Mouse (Mus musculus) intestine, embryonic 14.5 days (tissue): ENCODE data around the gene Zfp184. TPM values are rescaled to one million over a fixed set of nuclear protein-coding genes. Genes with fewer than 3 reads are reported as not detected.

Source experiments
- ATAC-seq: fragments of 200-750 bp; cut with Nextera tagmentation; replicated peaks from 2 replicates; pipeline ENCODE4 v1.8.0; 2017; ENCODE audit warnings: low read depth, moderate number of reproducible peaks, moderate TSS enrichment, moderate library complexity; ENCODE audit not compliant: low FRiP score, low TSS enrichment
- DNase-seq: peaks from one replicate; pipeline ENCODE4 v3.0.0-alpha.2; 2018; ENCODE audit warnings: low spot score
- H3K27ac ChIP-seq: fragments of 300-500 bp; sonication (generic); 2 replicates; pipeline ENCODE4 v1.5.1; 2014; ENCODE audit warnings: low read depth, mild to moderate bottlenecking, control low read depth
- H3K27me3 ChIP-seq: fragments of 300-500 bp; sonication (generic); replicated peaks from 2 replicates; pipeline ENCODE4 v1.6.1; 2014; ENCODE audit warnings: low read length, control low read depth; ENCODE audit not compliant: control insufficient read depth, insufficient read depth
- H3K36me3 ChIP-seq: fragments of 300-500 bp; sonication (generic); 2 replicates; pipeline ENCODE4 v1.6.1; 2014; ENCODE audit warnings: low read length, control low read depth; ENCODE audit not compliant: control insufficient read depth, insufficient read depth
- H3K4me1 ChIP-seq: fragments of 300-500 bp; sonication (generic); replicated peaks from 2 replicates; pipeline ENCODE4 v1.6.1; 2014; ENCODE audit warnings: low read length, control low read depth, mixed read lengths; ENCODE audit not compliant: control insufficient read depth, insufficient read depth
- H3K4me2 ChIP-seq: fragments of 300-500 bp; sonication (generic); 2 replicates; pipeline ENCODE4 v1.6.1; 2014; ENCODE audit warnings: low read length
- H3K4me3 ChIP-seq: fragments of 300-500 bp; sonication (generic); 2 replicates; pipeline ENCODE4 v1.5.1; 2014; ENCODE audit warnings: low read depth, low read length, control low read depth, mixed read lengths
- H3K9ac ChIP-seq: fragments of 300-500 bp; sonication (generic); 2 replicates; pipeline ENCODE4 v1.6.1; 2014; ENCODE audit warnings: mild to moderate bottlenecking, low read length
- H3K9me3 ChIP-seq: fragments of 300-500 bp; sonication (generic); 2 replicates; pipeline ENCODE4 v1.6.1; 2016; ENCODE audit warnings: low read length, control low read depth; ENCODE audit not compliant: control insufficient read depth
- WGBS: fragments of 180-500 bp; shearing (Covaris S2); extraction: QIAGEN DNeasy Blood & Tissue Kit; methylation state at CpG from one replicate; pipeline ENCODE4 v1.1.7; 2014; 5-methylcytosine and 5-hydroxymethylcytosine counted together
- polyA plus RNA-seq: library from polyadenylated mRNA; unstranded; fragments of >200 nt; fragmentation: Nextera tagmentation; extraction: Ambion mirVana; gene quantifications from 2 replicates; pipeline ENCODE4 v1.2.1, GENCODE M21; 2014

Zfp184 gene
- polyA plus RNA-seq, 1 experiment from 2014 or later: 9.8 TPM

DNA sequence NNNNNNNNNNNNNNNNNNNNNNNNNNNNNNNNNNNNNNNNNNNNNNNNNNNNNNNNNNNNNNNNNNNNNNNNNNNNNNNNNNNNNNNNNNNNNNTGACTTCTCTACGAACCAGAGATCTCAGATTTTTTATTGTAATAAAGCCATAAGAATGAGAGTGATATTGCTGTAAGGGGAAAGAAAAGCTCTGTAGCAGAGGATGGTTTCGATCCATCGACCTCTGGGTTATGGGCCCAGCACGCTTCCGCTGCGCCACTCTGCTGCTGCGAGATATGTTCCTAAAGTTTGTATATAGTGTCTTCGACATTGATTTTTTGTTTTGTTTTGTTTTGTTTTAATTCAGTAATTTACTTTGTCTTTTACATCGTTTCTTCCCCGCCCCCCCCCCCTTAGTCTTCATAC lies 13.9 kb upstream of the Zfp184 start:
- no peak overlapping the region for H3K27ac ChIP-seq
- WGBS: 30% methylated on average over 10 of the region's 10 CpGs
- H3K4me2 ChIP-seq: no peak overlapping the region
- no peak overlapping the region for H3K9ac ChIP-seq
- peak; percentile 52 for DNase-seq
- ATAC-seq: no peak
- H3K4me3 ChIP-seq: no peak overlapping the region
- no peaks in the 10 kb centered on the region for H3K9me3 ChIP-seq
- no peaks in the 10 kb centered on the region for H3K27me3 ChIP-seq
- H3K4me1 ChIP-seq: 0 out of 2 replicates have a peak, but pooled peaks cover 4% of the 10 kb centered on the region
- no peaks in the 10 kb centered on the region for H3K36me3 ChIP-seq

DNA sequence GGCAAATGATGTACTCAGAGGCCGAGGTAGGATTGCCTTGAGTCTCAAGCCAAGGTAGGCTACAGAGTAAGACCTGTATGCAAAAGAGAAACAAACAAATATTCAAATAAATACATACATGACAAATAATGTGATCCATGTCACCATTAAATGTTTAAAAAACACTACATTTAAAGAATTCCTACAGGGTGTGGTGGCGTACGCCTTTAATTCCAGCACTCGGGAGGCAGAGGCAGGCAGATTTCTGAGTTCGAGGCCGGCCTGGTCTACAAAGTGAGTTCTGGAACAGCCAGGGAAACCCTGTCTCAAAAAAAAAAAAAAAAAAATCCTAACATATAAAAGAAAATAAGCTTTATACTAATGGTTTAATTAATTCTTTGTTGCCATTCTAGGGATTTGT lies 13.2 kb upstream of the Zfp184 start:
- H3K27me3 ChIP-seq: no peaks in the 10 kb centered on the region
- no peaks in the 10 kb centered on the region for H3K36me3 ChIP-seq
- DNase-seq (peak; percentile 4), ATAC-seq (no peak)
- no peaks in the 10 kb centered on the region for H3K9me3 ChIP-seq
- H3K27ac ChIP-seq: no peak overlapping the region
- 69% methylated on average over 6 of the region's 6 CpGs for WGBS
- H3K4me1 ChIP-seq: 0 out of 2 replicates have a peak, but pooled peaks cover 4% of the 10 kb centered on the region
- no peak overlapping the region for H3K4me3 ChIP-seq
- H3K4me2 ChIP-seq: no peak overlapping the region
- no peak overlapping the region for H3K9ac ChIP-seq

DNA sequence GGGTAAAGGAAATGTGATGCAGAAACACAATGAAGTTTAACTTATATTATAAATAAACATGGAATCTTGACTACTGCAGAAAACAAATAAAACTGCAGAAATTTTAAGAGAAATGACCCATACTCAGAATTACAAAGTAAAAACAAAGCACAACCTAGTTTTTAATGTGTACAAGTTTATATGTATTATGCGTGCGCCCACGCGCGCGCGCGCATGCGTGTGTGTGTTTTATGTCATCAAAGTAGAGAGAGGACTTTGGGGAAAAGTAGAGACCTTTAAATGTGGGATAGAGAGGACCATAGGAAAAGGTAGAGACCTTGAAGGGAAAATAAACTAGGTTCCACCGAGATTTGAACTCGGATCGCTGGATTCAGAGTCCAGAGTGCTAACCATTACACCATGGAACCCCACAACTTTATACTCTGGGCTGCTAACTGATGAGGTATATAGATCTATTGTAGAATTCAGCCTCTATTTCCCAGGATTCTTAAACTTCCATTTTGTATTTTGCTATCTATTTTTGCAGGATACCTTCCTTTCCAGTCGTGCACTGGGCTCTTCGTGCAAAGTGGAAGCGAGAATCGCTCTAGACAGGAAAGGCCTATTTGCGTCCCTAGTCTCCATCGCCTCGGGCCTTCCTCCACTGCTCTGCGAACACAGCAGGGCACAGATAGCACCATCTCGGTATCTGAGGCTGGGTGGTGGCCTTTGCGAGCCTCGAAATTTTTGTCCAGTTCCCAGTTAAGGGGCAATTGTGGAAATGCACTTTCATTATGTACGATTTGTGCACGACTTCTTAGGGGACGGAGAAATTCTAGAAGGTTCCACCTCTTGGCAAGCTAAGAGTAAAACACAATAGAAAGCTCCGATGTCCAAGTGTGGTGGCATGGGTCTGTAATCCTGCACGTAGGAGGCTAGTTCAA lies 11.0 kb upstream of the Zfp184 start:
- peak overlapping the region; percentile 29 for H3K4me2 ChIP-seq
- no peaks in the 10 kb centered on the region for H3K9me3 ChIP-seq
- no peaks in the 10 kb centered on the region for H3K36me3 ChIP-seq
- WGBS: 24% methylated on average over 28 of the region's 28 CpGs
- H3K9ac ChIP-seq: no peak overlapping the region
- no peak overlapping the region for H3K27ac ChIP-seq
- ATAC-seq: 0 out of 2 replicates have a peak, but pooled peaks have one; percentile 24
- H3K4me3 ChIP-seq: 0 out of 2 replicates have a peak overlapping the region, but pooled peaks have one; percentile 1
- H3K4me1 ChIP-seq: 0 out of 2 replicates have a peak, but pooled peaks cover 4% of the 10 kb centered on the region
- peak; percentile 58 for DNase-seq
- no peaks in the 10 kb centered on the region for H3K27me3 ChIP-seq

DNA sequence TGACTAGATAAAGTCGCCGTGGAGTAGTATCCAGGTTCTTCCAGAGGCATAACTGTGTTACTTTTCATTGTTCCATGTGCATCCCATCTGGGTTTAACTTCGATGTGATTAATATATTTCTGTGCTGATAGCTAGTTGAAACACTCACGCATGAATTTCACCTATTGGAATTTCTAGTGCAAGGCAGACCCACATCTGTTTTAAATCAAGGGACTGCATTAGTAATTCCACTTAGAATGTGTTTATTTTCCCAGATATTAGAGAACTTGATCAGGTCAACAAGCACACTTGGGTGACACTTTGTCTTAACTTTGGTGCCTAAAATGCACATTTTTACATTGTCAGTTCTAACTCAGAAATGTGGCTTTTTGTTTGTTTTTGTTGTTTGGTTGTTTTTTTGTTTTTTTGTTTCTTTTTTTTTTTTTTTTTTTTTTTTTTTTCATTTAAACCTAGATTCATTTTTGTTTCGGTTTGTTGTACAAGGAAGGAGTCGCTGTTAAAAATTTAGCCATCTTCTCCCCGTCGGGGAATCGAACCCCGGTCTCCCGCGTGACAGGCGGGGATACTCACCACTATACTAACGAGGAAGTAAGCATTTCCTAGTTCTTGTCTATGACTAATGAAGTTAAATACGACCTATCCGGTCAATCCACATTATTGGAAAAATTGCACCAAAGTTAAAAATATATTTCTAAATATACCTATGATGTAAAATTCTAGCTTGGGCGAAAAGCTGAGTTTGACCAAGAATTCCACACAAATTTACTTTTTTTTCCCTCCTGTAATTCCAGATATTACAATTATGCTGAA lies 9.7 kb upstream of the Zfp184 start:
- no peaks in the 10 kb centered on the region for H3K27me3 ChIP-seq
- ATAC-seq (peak; percentile 48; the same call in 1 of the 2 replicates), DNase-seq (peak; percentile 90)
- no peaks in the 10 kb centered on the region for H3K36me3 ChIP-seq
- 14% methylated on average over 17 of the region's 17 CpGs for WGBS
- H3K27ac ChIP-seq: no peak overlapping the region
- peak overlapping the region; percentile 37 for H3K4me2 ChIP-seq
- no peak overlapping the region for H3K9ac ChIP-seq
- H3K4me1 ChIP-seq: 0 out of 2 replicates have a peak, but pooled peaks cover 4% of the 10 kb centered on the region
- no peaks in the 10 kb centered on the region for H3K9me3 ChIP-seq
- H3K4me3 ChIP-seq: 0 out of 2 replicates have a peak overlapping the region, but pooled peaks have one; percentile 11

DNA sequence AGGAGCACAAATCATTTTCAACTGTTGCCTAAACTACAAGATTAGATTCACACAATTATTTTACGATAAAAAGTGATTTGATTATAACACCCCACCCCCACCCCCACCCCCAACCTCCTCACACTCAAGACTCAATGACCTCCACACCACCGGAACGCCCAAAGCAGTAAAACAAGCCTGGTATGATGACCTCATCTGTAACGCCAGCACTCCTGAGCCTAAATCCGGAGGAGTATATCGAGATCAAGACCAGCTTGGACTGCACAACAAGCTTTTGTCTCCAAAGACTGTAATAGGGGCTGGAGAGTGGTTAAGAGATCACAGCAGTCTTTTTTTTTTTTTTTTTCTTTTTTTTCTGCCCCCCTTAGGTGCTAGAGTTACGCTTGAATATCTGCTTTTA lies 9.1 kb upstream of the Zfp184 start:
- no peaks in the 10 kb centered on the region for H3K9me3 ChIP-seq
- H3K36me3 ChIP-seq: no peaks in the 10 kb centered on the region
- 0 out of 2 replicates have a peak, but pooled peaks cover 4% of the 10 kb centered on the region for H3K4me1 ChIP-seq
- DNase-seq: no peak
- no peak overlapping the region for H3K9ac ChIP-seq
- no peak overlapping the region for H3K27ac ChIP-seq
- ATAC-seq: no peak
- H3K4me2 ChIP-seq: peak overlapping the region; percentile 37
- 10% methylated on average over 7 of the region's 7 CpGs for WGBS
- no peaks in the 10 kb centered on the region for H3K27me3 ChIP-seq
- peak overlapping the region; percentile 11; the same call in 1 of the 2 replicates for H3K4me3 ChIP-seq

DNA sequence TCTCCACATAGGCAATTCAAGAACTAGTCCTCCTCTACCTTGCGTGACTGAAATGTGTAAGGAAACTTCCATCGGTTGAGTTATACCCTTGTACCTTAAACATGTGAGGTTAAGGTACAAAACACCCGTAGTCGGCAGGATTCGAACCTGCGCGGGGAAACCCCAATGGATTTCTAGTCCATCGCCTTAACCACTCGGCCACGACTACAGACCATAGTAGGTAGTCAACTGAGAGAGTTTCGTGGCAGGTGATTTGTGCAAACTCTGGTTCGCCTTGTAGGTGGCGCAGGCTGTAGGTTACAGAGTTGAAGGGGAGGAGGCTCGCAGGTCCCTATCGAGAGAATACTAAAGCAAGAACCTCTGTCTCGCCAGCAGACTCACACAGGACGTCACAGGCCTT lies 7.9 kb upstream of the Zfp184 start:
- peak; percentile 91 for DNase-seq
- Histone ChIP-seq H3K9me3 (no peaks in the 10 kb centered on the region), H3K27ac (no peak overlapping the region), H3K36me3 (no peaks in the 10 kb centered on the region), H3K4me1 (0 out of 2 replicates have a peak, but pooled peaks cover 4% of the 10 kb centered on the region), H3K4me3 (peak overlapping the region; percentile 17), H3K9ac (no peak overlapping the region), H3K27me3 (no peaks in the 10 kb centered on the region), H3K4me2 (peak overlapping the region; percentile 40)
- peak; percentile 29; the same call in 1 of the 2 replicates for ATAC-seq
- WGBS: 5% methylated on average over 17 of the region's 17 CpGs

DNA sequence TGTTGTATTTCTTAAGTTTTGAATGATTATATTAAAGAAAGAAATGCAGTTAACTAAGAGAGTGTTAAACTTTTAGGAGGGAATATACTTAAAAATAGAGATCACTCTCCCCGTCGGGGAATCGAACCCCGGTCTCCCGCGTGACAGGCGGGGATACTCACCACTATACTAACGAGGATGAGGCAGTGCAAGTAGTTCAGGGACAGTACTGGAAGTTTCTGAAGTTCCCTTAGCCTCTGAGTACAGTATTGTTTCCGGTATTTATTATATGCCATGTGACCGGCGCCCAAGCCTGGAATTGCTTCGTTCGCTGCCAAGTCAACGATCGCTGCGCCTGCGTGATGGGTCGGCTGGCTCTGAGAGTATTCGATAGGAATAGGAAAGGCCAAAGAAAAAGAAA lies 4.7 kb upstream of the Zfp184 start:
- H3K36me3 ChIP-seq: no peaks in the 10 kb centered on the region
- H3K27ac ChIP-seq: peak overlapping the region; percentile 76
- peak overlapping the region; percentile 69 for H3K4me2 ChIP-seq
- peak; percentile 89 for ATAC-seq
- peak; percentile 98 for DNase-seq
- no peaks in the 10 kb centered on the region for H3K27me3 ChIP-seq
- H3K9ac ChIP-seq: peak overlapping the region; percentile 51
- H3K9me3 ChIP-seq: no peaks in the 10 kb centered on the region
- WGBS: under 1% methylated on average over 19 of the region's 19 CpGs
- H3K4me3 ChIP-seq: peak overlapping the region; percentile 77
- H3K4me1 ChIP-seq: no peaks in the 10 kb centered on the region

DNA sequence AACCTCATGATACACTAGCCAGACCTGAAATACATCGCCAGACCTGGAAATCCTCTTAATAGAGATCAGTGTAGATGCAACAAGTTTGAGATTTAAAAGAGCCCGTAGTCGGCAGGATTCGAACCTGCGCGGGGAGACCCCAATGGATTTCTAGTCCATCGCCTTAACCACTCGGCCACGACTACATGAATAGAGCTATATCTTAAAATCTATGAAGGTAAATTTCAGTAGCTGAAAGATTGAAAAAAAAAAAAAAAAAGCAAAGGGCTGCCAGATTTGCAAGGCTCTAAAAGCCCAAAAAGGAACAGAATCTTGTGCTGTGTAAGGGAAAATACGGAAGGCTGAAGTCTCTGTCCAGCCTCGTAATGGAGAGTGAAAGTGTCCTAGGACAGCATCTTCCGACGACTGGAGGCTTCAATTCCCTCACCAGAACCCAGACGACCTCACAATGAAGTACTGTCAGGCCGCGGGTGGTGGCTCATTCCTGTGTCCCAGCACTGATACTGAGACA lies 4.0 kb upstream of the Zfp184 start:
- Histone ChIP-seq H3K9me3 (no peaks in the 10 kb centered on the region), H3K9ac (peak overlapping the region; percentile 51), H3K4me2 (peak overlapping the region; percentile 69), H3K36me3 (no peaks in the 10 kb centered on the region), H3K27ac (peak overlapping the region; percentile 76), H3K27me3 (no peaks in the 10 kb centered on the region), H3K4me3 (peak overlapping the region; percentile 77), H3K4me1 (no peaks in the 10 kb centered on the region)
- WGBS: 0% methylated on average over 16 of the region's 16 CpGs
- ATAC-seq (peak; percentile 61), DNase-seq (peak; percentile 89)
